Mouse (Mus musculus): ENCODE measurements at regions not wholly inside any gene's neighbourhood (a gene's known extent, or its start where the extent isn't known, plus 50 kb on each side); places are given as distances from the start of the nearest gene placed in this dataset.

DNA sequence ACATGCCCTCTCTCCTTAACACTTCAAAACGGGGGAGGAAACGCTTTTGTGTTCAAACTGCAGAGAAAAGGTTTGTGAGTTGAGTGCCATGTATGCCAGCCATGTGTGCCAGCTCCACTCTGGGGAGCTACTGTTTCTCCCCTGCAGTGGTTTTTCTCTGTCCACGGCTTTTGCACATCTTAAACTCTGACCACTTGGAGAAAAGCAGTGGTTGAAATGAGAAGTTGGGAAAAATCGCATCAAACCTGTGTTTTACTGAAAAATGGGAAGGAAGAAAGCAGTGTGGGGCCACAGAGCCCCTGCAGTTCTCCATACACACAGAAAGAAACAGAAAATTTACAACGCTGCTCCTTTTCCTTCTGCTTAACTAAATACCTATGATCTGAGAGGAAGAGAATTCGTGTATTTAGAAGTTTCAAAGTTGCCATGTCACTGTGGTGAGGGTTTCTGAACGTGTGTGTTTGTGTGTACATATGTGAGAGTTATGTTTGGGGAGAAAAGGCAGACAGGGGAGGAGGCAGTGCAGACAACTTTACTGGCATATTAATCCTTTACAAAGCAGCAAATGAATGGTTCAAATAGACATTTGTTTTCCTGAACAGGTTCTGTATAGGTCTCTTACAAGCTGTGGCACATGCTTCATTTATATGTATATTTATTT is 160.1 kb upstream of the Tmem161b start:
- H3K36me3 ChIP-seq (ENCODE audit: inconsistent target): no peaks in the 10 kb centered on the region
- no peaks in the 10 kb centered on the region for H3K79me2 ChIP-seq (ENCODE audit: inconsistent target)
- H3K4me3 ChIP-seq (ENCODE audit: inconsistent target): no peak overlapping the region
- WGBS (ENCODE audit: missing documents): 1% methylated on average over 7 of the region's 7 CpGs
- H3K27ac ChIP-seq: no peak overlapping the region

DNA sequence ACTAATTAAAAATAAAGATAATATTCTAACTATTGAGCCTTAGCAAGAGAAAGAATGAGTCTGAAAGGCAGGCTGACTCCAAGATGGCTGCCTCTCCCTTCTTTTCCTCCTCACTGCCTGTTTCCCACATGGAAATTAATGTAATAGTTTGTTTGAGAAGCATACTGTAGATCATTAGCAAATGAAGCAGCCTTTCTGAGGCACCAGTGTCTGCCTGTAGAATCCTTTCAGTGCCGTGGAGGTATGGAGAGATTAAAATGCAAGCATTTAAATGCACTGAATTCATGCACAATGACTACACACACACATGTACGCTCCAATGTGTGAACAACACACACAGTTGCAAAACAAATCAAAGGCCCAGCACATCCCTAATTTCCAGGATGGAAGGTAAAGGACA is 159.5 kb upstream of the Tmem161b start:
- H3K4me3 ChIP-seq (ENCODE audit: inconsistent target): no peak overlapping the region
- H3K27ac ChIP-seq: no peak overlapping the region
- no peaks in the 10 kb centered on the region for H3K79me2 ChIP-seq (ENCODE audit: inconsistent target)
- WGBS (ENCODE audit: missing documents): 78% methylated on average over 2 of the region's 2 CpGs
- H3K36me3 ChIP-seq (ENCODE audit: inconsistent target): no peaks in the 10 kb centered on the region

DNA sequence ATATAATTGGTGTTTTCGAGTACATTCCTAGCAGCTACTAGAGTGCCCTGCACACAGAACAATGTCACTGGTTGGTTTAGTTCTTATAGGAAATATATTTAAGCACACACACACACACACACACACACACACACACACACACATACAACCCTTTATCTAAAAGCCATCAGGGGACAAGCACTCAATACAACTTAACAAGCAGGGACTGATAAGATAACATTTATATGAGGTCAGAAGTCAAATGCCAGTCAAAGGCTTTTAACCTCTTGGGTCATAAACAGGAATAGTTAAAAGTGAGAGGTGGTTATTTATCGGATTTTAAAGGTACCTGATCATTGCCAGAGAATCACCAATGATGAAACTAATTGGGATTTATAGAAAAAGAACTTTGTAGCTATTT is 158.7 kb upstream of the Tmem161b start:
- no peak overlapping the region for H3K4me3 ChIP-seq (ENCODE audit: inconsistent target)
- H3K36me3 ChIP-seq (ENCODE audit: inconsistent target): no peaks in the 10 kb centered on the region
- H3K79me2 ChIP-seq (ENCODE audit: inconsistent target): no peaks in the 10 kb centered on the region
- no peak overlapping the region for H3K27ac ChIP-seq
- WGBS (ENCODE audit: missing documents): 92% methylated on average over 2 of the region's 2 CpGs

DNA sequence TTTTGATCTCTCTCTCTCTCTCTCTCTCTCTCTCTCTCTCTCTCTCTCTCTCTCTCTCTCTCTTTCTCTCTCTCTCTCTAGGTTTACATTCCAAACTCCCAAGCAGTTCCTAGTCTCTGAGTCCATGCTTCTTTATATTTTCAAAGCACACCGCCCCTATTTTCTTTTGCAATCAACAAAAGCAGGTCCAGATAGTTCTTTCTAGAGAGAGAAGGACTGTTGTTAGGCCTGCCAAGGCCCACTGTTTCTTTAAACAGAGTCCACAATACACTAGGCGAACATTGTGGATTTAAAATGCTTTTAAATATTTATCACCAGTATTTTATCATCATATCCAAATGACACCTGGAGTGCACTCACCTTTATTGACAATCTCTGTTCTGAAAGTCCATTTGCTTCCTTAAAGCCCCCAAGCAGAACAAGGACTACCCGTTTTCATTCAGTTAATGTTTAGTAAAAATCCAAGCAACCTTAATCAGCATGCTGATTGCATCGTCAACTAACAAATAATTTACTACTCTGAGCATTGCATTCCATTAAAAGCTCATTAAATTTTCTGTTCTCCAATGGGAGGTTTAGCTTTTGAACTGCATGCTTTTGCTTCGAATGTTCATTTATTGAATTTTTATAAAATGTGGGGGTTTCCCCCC is 157.7 kb upstream of the Tmem161b start:
- Histone ChIP-seq H3K4me3 (ENCODE audit: inconsistent target) (no peak overlapping the region), H3K36me3 (ENCODE audit: inconsistent target) (no peaks in the 10 kb centered on the region), H3K79me2 (ENCODE audit: inconsistent target) (no peaks in the 10 kb centered on the region), H3K27ac (no peak overlapping the region)
- 92% methylated on average over 5 of the region's 5 CpGs for WGBS (ENCODE audit: missing documents)

DNA sequence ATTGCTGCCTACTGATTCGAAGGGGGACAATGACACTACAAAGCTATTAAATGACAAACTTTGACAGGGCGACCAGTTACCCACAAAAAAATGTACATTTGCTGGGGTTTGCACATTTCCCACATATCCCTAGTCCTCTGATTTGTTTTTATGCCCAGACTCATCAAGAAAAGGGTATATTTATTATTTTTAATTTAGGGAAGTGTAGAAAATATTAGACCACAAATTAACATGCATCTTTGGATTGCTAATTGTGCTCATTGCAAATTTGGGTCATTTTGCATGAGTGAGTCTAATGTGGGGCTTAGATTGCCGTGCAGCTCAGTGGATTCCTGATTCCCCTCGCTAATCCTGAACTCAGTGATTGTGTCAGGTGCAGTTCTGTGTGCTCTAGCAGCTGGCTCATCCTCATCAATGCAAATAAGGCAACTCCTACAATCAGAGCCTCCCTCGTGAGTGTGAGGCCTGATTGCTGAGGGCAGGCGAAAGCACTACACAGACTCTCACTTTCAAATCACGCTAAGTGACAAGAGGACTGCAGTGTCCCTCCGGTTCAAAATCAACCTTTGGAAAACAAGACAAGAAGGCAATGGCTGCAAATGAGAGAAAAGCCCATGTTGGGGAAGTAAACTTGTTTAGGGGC is 156.7 kb upstream of the Tmem161b start:
- H3K36me3 ChIP-seq (ENCODE audit: inconsistent target): no peaks in the 10 kb centered on the region
- WGBS (ENCODE audit: missing documents): 89% methylated on average over 8 of the region's 8 CpGs
- H3K27ac ChIP-seq: no peak overlapping the region
- H3K79me2 ChIP-seq (ENCODE audit: inconsistent target): no peaks in the 10 kb centered on the region
- no peak overlapping the region for H3K4me3 ChIP-seq (ENCODE audit: inconsistent target)

DNA sequence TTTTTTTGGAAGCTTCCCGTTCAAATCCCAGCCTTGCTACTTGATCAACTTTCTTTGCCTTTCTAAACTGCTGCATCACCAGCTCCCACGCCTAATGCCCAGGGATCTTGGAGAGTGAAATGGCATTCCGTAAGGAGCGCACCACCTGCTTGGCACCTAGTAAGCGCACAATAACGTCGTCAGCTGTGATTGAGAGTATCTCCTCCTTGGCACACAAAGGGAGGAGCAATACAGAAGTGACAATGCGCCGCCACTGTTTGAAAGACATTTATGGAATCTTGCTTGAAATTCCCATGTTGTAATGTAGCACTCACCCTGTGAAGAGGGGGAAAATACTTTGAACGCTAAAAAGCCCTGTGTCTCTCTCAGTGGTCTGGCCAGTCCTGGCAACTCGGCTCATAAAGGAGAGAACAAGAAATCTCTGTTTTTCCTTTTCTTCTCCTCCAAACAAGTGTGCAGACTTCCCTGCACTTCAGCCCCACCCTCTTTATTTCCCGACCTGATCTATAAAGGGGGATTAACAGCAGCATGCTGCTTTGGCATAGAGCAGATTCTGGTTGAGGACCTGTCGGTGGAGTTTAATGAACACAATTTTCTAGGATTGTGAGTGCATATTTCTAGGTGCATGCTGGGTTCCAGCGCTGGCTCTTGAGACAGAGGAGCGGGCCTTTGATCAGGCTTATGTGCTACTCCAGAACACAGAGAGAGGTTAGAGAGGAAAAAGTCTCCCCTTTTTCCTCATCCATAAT is 155.7 kb upstream of the Tmem161b start:
- Histone ChIP-seq H3K79me2 (ENCODE audit: inconsistent target) (no peaks in the 10 kb centered on the region), H3K36me3 (ENCODE audit: inconsistent target) (no peaks in the 10 kb centered on the region), H3K27ac (no peak overlapping the region), H3K4me3 (ENCODE audit: inconsistent target) (no peak overlapping the region)
- WGBS (ENCODE audit: missing documents): 91% methylated on average over 15 of the region's 15 CpGs

DNA sequence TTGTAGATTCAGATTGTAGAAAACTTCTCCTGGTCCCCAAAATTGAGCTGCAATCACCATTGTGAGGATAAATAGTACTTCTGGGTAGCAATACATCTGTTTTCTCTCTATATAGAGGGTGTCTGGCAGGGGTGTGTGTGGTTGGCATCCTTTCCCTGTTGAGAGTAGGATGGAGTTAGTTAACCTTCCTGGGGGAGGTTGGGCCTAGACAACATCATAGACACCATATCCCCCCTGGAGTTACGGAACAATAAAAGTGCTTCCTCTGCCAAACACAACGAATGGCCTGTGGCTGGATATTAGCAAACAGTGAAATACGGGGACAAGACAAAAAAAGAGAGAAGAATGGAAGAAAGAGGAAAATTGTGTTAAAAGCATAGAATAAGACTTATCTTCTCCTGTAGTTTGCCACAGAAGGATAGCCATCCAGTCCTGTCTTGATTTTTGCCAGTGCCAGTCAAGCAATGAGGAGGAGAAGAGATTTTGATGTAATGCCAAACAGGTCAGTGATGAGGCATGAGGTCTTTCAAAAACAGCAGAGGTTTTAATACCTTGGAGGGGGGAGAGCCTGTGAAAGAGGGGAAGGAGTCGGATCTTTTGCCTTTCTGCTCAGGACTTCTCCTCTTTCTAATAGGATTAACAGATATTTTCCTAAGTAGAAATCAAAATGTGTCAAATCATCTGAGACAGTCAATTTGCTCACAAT is 155.0 kb upstream of the Tmem161b start:
- no peaks in the 10 kb centered on the region for H3K79me2 ChIP-seq (ENCODE audit: inconsistent target)
- no peak overlapping the region for H3K4me3 ChIP-seq (ENCODE audit: inconsistent target)
- no peak overlapping the region for H3K27ac ChIP-seq
- WGBS (ENCODE audit: missing documents): 71% methylated on average over 4 of the region's 4 CpGs
- no peaks in the 10 kb centered on the region for H3K36me3 ChIP-seq (ENCODE audit: inconsistent target)

DNA sequence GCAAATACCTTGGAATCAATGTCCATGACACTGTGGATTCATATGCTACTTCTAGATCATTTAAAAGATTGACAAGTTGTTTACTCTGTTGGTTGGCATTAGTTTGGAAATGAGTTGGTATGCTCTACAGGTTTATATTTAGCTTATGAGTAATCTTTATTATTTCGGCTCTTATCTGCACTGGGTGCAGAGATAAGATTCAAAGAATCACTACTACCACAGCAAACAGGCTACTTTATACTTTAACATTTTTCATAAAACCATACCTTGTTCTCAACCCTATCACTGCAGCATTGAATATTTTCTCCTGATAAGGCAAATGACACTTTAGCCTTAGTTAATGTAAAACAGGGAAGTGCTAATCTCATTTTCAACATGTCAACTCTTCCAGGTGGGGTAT is 153.7 kb upstream of the Tmem161b start:
- Histone ChIP-seq H3K36me3 (ENCODE audit: inconsistent target) (no peaks in the 10 kb centered on the region), H3K27ac (no peak overlapping the region), H3K79me2 (ENCODE audit: inconsistent target) (no peaks in the 10 kb centered on the region), H3K4me3 (ENCODE audit: inconsistent target) (no peak overlapping the region)
- WGBS (ENCODE audit: missing documents): 100% methylated on average over 1 of the region's 1 CpGs

All from macrophage (primary cell).